Mouse (Mus musculus) thymus, postnatal 25 days (tissue): ENCODE measurements around the gene Inpp5f.
"Not testable (repeated sequence)": the region's sequence is repeated elsewhere in the genome, so short reads cannot be mapped to it uniquely, and the experiment has no call there.

Experiments used
- DNase-seq: peaks from one replicate; pipeline ENCODE4 v3.0.0; 2022

Inpp5f gene

GRCm38 (mm10) chr7:128596274-128596673 lies 14.9 kb upstream of the Inpp5f start:
- no peak for DNase-seq

GRCm38 (mm10) chr7:128599072-128599471 lies 12.1 kb upstream of the Inpp5f start:
- no peak for DNase-seq

DNA sequence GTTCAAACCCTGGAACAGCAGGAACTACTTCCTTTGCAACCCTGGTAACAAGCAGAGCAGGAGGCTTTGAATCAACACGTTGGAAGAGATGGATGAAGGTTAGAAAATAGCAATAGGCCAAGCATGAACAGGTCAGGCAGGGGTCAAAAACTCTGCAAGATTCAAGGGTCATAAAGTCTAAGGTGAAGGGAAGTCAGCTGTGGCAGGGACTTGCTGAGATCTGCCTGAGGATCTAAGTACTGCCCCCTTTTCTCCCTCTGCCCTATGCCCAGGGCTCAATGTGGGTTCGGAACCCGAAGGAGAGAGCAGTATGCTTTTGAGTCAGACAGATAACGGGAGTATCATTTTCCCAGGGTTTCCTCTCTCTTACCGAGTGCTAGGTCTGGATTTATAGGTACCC lies 9.3 kb upstream of the Inpp5f start:
- DNase-seq, result no peak

DNA sequence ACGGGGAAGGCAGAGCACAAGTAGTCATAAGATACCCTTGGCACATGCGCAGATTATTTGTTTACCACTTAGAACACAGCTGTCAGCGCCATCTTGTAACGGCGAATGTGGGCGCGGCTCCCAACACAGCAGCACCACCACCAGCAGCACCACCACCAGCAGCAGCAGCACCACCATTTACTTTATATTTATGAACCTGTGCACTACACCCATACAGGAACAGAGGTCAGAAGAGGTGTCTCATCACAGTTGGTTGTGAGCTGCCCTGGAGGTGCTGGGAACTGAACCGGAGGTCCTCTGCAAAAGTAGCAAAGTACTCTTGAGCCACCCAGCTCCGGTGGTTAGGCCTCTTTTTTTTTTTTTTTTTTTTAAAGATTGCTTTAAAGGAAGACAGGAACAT lies 1.2 kb upstream of the Inpp5f start:
- DNase-seq, result not testable (repeated sequence)

GRCm38 (mm10) chr7:128610490-128610889 lies 638 bp upstream of the Inpp5f start:
- no peak for DNase-seq

DNA sequence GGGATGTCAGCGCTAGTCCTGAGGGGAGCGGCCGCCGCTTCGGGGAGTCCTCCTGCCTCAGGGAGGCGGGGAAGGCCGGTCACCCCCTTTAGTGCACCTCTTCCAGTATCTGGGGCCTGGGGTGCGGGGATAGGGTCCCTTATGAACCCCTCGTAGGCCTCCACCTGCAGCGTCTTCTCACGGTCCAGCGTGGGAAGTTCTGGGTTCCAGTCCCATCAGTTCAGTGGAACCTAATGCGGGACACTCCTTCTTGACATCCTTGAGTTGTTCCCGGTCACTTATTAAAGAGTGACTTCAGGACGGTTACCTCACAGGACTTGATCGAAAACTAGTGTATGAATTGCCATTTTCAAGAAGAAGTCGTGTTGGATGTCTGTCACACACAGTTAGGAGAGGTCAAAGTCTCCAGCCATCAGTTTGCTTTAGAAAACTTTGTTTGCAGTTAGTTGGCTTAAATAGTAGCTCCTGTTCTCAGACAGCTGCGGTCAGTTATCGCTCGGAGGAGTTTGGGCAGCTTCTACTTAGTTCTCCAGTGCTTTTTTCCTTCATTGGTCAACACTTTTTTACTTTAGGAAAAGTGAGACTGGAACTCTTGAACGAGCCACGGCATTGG lies 777 bp downstream of the Inpp5f start:
- DNase-seq, result no peak

- DNase-seq, result no peak
Observed at GRCm38 (mm10) chr7:128612521-128613181, 1.5 kb downstream of the Inpp5f start.

DNA sequence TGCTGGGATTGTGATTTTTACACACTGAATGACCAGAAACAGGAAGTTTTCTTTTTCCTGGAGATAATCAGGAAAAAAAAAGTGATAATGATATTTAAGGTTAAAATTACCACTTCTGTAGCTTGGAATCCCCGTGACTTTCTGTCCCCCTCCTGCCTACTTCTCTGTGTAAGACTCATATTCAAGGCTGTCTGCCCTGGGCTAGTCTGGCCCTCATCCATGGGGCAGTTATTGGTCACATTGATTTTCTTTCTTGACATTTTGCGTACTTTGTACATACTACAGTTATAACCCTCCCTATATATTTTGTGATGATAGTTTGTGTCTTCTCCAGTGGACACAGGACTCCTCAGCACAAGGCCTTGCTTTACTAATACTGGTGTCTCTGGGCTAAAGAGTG lies 2.5 kb downstream of the Inpp5f start:
- no peak for DNase-seq

GRCm38 (mm10) chr7:128617587-128617986 lies 6.5 kb downstream of the Inpp5f start:
- no peak for DNase-seq

DNA sequence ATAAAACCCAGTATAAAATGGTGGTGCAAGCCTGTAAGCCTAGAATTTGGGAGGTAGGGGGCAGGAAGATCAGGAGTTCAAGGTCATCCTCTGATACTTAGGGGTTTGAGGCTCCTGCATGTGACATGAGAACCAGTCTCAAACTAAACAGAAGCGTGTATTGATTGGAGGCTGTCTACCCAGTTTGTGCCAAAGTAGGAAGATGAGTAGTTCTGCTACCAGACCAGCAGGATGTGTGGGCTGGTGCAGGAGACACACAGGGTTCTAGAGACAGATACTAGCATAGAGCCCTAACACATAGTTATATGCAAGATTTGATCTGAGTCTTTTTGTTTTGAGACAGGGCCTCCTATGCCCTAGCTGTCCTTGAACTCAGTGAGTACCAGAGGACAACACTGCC lies 9.1 kb downstream of the Inpp5f start:
- no peak for DNase-seq

GRCm38 (mm10) chr7:128622266-128622961 lies 11.3 kb downstream of the Inpp5f start:
- no peak for DNase-seq

DNA sequence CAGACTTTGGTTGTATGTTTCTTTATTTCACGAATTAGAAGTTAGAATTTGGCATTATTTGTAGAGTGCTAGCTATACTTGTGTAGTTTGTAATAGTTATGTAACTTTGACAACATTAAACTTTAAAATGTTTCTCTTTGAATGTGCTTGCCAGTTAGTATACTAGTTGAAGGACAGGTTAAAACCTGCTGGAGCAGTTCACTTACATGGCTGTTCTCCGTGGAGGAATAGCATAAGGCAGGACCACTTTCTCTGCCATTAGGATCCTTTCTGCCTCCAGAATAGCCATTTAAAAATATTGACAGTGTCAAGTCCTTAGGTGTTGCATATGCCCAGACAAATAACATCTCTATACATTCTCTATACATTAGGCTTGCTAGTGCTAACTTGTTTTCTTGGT lies 11.9 kb downstream of the Inpp5f start:
- no peak for DNase-seq

DNA sequence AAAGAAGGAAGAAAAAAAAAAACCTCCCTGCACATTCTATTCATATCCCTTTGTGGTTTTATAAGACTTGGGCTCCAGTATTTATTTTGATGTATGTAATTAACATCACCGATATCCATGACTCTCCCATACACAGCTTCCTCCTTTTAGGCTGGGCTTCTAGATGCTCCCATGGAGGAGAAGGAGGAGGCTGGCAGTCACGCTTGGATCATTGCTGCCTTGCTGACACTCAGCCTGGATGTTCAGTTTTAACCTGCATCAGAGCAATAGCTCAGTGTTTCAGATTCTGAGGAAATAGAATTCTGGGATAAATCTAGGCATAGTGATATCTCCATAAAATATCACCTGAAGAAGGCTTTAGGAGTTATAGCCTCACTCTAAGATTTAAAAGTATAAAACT lies 14.3 kb downstream of the Inpp5f start:
- DNase-seq, result no peak

- peak; percentile 22 for DNase-seq
Observed at GRCm38 (mm10) chr7:128626601-128627000, 15.5 kb downstream of the Inpp5f start.

GRCm38 (mm10) chr7:128627251-128627650 lies 16.1 kb downstream of the Inpp5f start:
- DNase-seq, result peak; percentile 12

DNA sequence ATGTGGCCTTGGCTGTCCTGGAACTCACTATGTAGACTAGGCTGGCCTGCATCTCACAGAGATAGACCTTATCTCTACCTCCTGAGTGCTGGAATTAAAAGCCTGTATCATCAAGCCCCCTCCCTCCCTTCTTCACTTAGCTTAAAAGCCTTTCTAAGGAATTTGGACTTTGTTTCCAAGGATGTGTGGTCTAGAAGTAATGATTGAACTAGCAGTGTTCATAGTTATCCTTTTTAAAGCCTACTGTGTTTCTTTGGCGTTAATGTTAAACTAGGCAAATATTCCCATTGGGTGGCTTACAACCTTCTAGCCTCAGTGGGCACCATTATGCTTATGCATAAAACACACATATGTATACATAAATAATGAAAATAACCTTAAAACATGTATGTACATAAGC lies 16.6 kb downstream of the Inpp5f start:
- no peak for DNase-seq

DNA sequence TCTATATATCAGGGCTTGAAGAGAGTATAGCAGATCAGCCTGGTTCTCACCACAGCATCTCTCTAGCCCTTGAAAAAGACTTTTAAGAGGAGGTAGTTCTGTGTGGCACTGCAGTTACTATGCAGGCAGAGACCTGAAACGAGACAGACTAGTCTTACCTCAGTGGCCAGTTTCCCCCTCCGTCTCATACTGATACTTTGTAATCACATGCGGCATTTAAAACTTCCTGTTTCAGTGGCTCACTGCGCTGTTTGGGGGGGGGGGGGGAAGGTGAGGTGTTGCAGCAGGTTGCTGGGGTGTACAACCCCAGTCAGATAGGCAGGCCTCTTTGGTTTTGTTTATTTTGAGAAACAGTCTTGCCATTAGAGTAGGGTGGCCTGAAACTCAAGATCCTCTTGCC lies 22.0 kb downstream of the Inpp5f start:
- DNase-seq, result peak; percentile 14

- no peak for DNase-seq
Observed at GRCm38 (mm10) chr7:128639925-128640485, 28.9 kb downstream of the Inpp5f start.

- no peak for DNase-seq
Observed at GRCm38 (mm10) chr7:128641571-128641970, 30.4 kb downstream of the Inpp5f start.

DNA sequence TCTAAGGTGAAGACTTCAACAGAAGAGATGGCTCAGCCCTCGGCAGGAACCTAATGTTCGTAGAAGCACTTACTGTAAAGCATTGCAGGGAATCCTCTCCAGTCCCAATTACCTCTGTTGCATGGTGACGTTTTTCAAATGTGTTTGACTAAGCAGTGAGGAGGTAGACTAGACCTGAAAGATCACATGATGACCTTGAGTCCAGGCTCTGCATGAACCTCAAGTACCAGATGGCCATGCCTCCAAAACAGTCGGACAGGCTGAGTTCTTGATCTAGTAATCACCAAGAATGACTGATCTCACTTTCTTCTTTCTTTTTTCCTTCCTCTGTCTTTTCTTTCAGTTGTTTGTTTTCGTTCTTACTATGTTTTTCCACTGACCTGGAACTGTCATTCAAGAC lies 31.3 kb downstream of the Inpp5f start:
- DNase-seq, result no peak

DNA sequence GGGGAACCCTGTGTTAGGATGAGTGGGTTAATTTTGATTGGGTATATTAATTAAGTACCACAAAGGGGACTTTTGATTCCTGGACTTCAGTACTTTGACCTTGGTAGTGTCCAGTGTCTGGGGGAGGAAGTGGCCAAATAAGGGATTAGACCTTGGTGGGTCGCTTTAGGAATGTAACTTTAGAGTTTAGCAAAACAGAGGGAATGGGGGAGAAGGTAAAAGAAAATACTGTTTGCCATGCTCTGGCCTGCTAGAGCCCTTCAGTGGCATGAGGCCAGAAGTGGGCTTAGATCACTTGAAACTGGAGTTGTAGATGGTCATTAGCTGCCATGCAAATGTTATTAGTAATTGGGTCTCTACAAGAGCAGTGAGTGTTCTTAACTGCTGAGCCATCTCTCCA lies 45.8 kb downstream of the Inpp5f start:
- DNase-seq, result no peak

DNA sequence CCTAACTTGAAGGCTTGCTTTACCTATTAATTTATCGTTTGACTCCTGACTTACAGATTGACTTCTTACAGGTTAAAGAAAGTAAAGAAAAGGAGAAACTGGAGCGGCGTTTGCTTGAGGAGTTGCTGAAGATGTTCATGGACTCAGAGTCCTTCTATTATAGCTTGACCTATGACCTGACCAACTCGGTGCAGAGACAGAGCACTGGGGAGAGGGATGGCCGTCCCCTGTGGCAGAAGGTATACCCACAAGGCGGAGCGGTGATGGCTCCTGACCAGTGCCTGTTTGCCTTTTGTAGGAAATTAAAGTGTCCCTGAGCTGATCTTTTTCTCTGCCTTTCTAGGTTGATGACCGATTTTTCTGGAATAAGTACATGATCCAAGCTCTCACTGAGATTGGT lies 52.8 kb downstream of the Inpp5f start:
- no peak for DNase-seq

DNA sequence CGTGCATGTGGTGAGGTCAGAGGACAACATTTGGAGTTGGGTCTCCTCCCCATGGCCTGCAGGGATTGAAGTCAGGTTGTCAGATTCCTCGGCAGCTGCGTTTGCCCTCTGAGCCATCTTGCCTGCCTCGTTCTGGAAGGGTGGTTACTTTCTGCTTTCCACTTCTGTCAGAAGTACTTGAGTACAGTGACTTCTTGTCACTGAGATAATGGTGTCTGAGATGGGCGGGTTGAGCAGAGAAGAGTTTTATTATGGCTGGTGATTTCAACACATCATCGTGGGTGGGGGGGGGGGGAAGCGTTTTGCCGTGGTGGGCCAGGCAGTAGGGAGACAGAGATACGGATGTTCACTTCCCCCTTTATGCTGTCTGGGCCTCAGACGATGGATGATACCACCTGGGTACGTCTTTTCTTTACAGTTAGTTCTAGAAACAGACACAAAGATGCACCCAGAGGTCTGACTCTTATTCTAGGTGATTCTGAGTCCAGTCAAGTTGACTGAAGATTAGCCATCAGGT lies 53.8 kb downstream of the Inpp5f start:
- DNase-seq, result no peak

DNA sequence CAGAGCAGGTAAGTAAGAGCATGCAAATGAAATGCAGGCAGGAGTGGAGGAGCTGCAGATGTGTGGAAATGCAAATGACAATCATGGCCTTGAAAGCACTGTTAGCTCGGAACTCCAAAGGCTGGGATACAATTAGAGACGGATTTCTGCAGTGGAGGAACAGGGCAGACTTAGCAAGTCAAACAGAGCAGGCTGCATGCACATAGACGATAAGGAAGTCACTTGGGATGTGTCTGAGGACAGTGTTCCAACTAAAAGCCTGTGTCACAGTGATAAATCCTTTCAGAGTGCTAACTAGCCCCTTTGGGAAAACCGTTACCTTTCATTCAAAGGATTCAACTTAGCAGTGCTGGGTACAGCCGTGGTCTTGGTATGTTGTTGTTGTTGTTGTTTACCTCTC lies 56.7 kb downstream of the Inpp5f start:
- DNase-seq, result no peak
